Mouse (Mus musculus) liver, adult (tissue): ENCODE measurements around the gene Smim8.

Source experiments
- GATA4 ChIP-seq: IDR thresholded peaks from 2 replicates; pipeline ENCODE4 v1.6.1; 2014; ENCODE audit warnings: mild to moderate bottlenecking, low read length; ENCODE audit not compliant: insufficient replicate concordance

The Smim8 gene

GRCm38 (mm10) chr4:34729851-34730341, 48.3 kb downstream of the Smim8 start, which contains the start of gene Cfap206:
Gene Cfap206, minus strand, starts transcription at chr4:34730206.
- TF ChIP-seq GATA4 = no peak

DNA sequence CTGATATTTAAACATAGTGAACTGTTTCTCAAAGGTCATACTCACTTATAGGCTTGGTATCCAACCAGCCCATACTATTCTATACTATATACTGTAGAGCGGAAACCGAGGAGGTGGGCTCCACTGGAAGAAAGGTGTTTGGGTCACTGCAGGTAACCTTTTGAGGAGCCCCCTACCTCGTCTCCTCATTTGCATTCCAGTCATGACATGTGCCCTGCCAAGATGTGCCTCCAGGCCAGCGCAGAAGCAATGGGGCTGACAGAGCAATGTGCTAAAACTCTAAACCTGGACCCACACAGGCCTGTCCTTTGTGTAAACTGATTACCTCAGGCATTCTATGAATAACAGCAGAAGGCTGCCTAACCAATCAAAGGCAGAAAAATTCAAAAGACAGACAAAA, 53.9 kb downstream of the Smim8 start:
- no peak for TF ChIP-seq GATA4

GRCm38 (mm10) chr4:34723186-34723585, 55.0 kb downstream of the Smim8 start:
- no peak for TF ChIP-seq GATA4

GRCm38 (mm10) chr4:34720127-34720895, 57.9 kb downstream of the Smim8 start:
- no peak for TF ChIP-seq GATA4

DNA sequence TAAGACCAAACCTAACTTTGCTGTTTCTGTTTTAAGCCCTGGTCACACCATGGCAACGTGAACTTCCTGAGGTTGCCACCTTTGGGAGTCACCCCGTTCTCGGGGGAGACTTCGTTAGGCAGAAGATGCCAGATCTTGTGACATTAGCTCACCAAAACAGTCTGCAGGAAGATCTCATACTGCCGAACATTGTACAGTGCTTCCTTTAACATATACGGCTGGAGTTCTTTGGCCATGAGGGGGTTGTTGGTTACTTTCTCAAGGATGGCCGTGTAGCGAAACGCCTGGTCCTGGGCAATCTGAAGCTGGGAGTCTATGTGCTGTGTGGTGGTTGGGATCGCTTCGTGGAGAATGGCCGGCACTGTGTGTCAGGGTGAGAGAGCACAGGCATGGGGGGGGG, 58.8 kb downstream of the Smim8 start:
- no peak for TF ChIP-seq GATA4
